ENCODE assay signal across 26 mouse cellular contexts in genomic region chr7:43625065-43625464, GRCm38 (mm10). TPM values are rescaled to one million over a fixed set of nuclear protein-coding genes. Genes with fewer than 3 reads are reported as not detected.
A peak's percentile ranks its signal among the peaks of the same experiment; 100 is the strongest.
DNase-seq lines count a peak whose midpoint lies in the region; ATAC-seq and TF ChIP-seq lines count a peak whose summit lies in the region.
"Had no signal": no experiment of that assay in that cellular context is flagged by ENCODE, and none has a peak within 500 bp of the region (broad histone marks: within the 10 kb centered on the region; RNA-seq: fewer than 3 reads in every experiment).

No protein-coding gene starts in this region.

- in situ Hi-C loops in CH12.LX (cut with MboI; ENCODE audit: low pct_ligation_motif_present, low pct_unique_long_range_greater_than_20kb, low sequenced_read_pairs) (no loop called here), ES-E14 (cut with MboI; ENCODE audit: low sequenced_read_pairs in 2 of 2, unreplicated experiment in 2 of 2) (no loop called here)

- TF ChIP-seq POLR2A in CH12.LX (IDR thresholded peaks at IDR 0.05; ENCODE audit: low read depth, low read length) = no peak

- no peak for TF ChIP-seq EP300 in CH12.LX (IDR thresholded peaks at IDR 0.05; ENCODE audit: low read length)

- no peak overlapping the region for H3K4me3 ChIP-seq in kidney, embryonic 14.5 days (ENCODE audit: low read length)
- H3K4me3 ChIP-seq in midbrain, embryonic 12.5 days = no peak overlapping the region
- no peak overlapping the region for H3K4me3 ChIP-seq in midbrain, embryonic 16.5 days (ENCODE audit: low read depth, low read length)
- H3K4me3 ChIP-seq in CH12.LX (replicated peaks in 1 of 3; ENCODE audit: low read depth in 2 of 3, low read length in 2 of 3, poor library complexity in 1 of 3) = no peak overlapping the region
- no peak overlapping the region for H3K4me3 ChIP-seq in ES-E14 (ENCODE audit: insufficient read depth in 1 of 2, low read depth in 1 of 2, low read length in 2 of 2, poor library complexity in 1 of 2, severe bottlenecking in 1 of 2)
- H3K4me3 ChIP-seq: embryonic facial prominence, embryonic 12.5 days; forebrain, embryonic 12.5 days; heart, embryonic 12.5 days; hindbrain, embryonic 13.5 days had no signal

- no peaks in the 10 kb centered on the region for H3K36me3 ChIP-seq in kidney, embryonic 14.5 days (ENCODE audit: control insufficient read depth, insufficient read depth, low read length)
- H3K36me3 ChIP-seq in midbrain, embryonic 12.5 days = no peaks in the 10 kb centered on the region
- H3K36me3 ChIP-seq in midbrain, embryonic 16.5 days (ENCODE audit: control insufficient read depth, insufficient read depth, low read length) = no peaks in the 10 kb centered on the region
- H3K36me3 ChIP-seq in CH12.LX (replicated peaks in 1 of 2; ENCODE audit: control insufficient read depth in 1 of 2, insufficient read depth in 1 of 2, low read length in 1 of 2) (no peaks in the 10 kb centered on the region), ES-E14 (ENCODE audit: control insufficient read depth, insufficient read depth, low read length, poor library complexity, severe bottlenecking) (no peaks in the 10 kb centered on the region)
- H3K36me3 ChIP-seq: embryonic facial prominence, embryonic 12.5 days; forebrain, embryonic 12.5 days; heart, embryonic 12.5 days; hindbrain, embryonic 13.5 days had no signal

- H3K27ac ChIP-seq in kidney, embryonic 14.5 days (ENCODE audit: low read depth, low read length) = no peak overlapping the region
- H3K27ac ChIP-seq in midbrain, embryonic 12.5 days (replicated peaks) = no peak overlapping the region
- H3K27ac ChIP-seq in midbrain, embryonic 16.5 days (ENCODE audit: low read length) = no peak overlapping the region
- H3K27ac ChIP-seq in CH12.LX (ENCODE audit: insufficient read depth, low read depth) (no peak overlapping the region), ES-E14 (ENCODE audit: insufficient read depth, low read depth, low read length, poor library complexity, severe bottlenecking) (no peak overlapping the region)
- H3K27ac ChIP-seq: embryonic facial prominence, embryonic 12.5 days; forebrain, embryonic 12.5 days; hindbrain, embryonic 13.5 days had no signal

- no peaks in the 10 kb centered on the region for H3K4me1 ChIP-seq in kidney, embryonic 14.5 days (ENCODE audit: control insufficient read depth, insufficient read depth, low read length)
- 0 out of 2 replicates have a peak, but pooled peaks cover 6% of the 10 kb centered on the region for H3K4me1 ChIP-seq in midbrain, embryonic 12.5 days
- H3K4me1 ChIP-seq in midbrain, embryonic 16.5 days (ENCODE audit: control insufficient read depth, insufficient read depth, low read length) = peaks cover 3% of the 10 kb centered on the region; the same call in 1 of the 2 replicates
- peaks cover 10 to 19% of the 10 kb centered on the region in 2 experiments for H3K4me1 ChIP-seq in CH12.LX (ENCODE audit: control insufficient read depth in 1 of 2, insufficient read depth in 2 of 2)
- H3K4me1 ChIP-seq in ES-E14 (ENCODE audit: control insufficient read depth in 2 of 2, insufficient read depth in 2 of 2, low read length in 2 of 2, poor library complexity in 1 of 2) = peaks cover 0 to 3% of the 10 kb centered on the region in 2 experiments; a peak in 2 of 4 replicates
- H3K4me1 ChIP-seq: embryonic facial prominence, embryonic 12.5 days; forebrain, embryonic 12.5 days; heart, embryonic 12.5 days; hindbrain, embryonic 13.5 days had no signal

- no peak for DNase-seq in kidney, adult 9 months
- DNase-seq in CH12.LX (ENCODE audit: extremely low read depth) (peak; percentile 27), ES-E14 (ENCODE audit: low read depth, low spot score) (no peak)
- DNase-seq in cerebellum, adult 9-10 months = no peak
- DNase-seq: B cell, adult 2 months; cerebellum, adult 2 months; cerebellum, postnatal 14 days; gastrocnemius, postnatal 10 days; heart, postnatal 36 days had no signal

- no peak for TF ChIP-seq CTCF in CH12.LX (conservative IDR thresholded peaks at IDR 0.05 in 1 of 2, IDR thresholded peaks at IDR 0.05 in 1 of 2; ENCODE audit: low read depth in 2 of 2, low read length in 2 of 2)

- TF ChIP-seq RAD21 in CH12.LX (IDR thresholded peaks at IDR 0.05; ENCODE audit: low read depth, low read length) = no peak

- H3K27me3 ChIP-seq in kidney, embryonic 14.5 days (ENCODE audit: control insufficient read depth, insufficient read depth, low read length) = no peaks in the 10 kb centered on the region; the same call in 1 of the 2 replicates
- H3K27me3 ChIP-seq in midbrain, embryonic 12.5 days = no peaks in the 10 kb centered on the region
- H3K27me3 ChIP-seq in midbrain, embryonic 16.5 days (ENCODE audit: control insufficient read depth, insufficient read depth, low read depth, low read length) = no peaks in the 10 kb centered on the region
- H3K27me3 ChIP-seq in CH12.LX (replicated peaks) = no peaks in the 10 kb centered on the region
- H3K27me3 ChIP-seq: embryonic facial prominence, embryonic 12.5 days; forebrain, embryonic 12.5 days; heart, embryonic 12.5 days; hindbrain, embryonic 13.5 days had no signal

- H3K9ac ChIP-seq in kidney, embryonic 14.5 days (ENCODE audit: low read depth, low read length) = no peak overlapping the region
- no peak overlapping the region for H3K9ac ChIP-seq in midbrain, embryonic 12.5 days (replicated peaks)
- no peak overlapping the region for H3K9ac ChIP-seq in midbrain, embryonic 16.5 days (ENCODE audit: low read depth, low read length)
- H3K9ac ChIP-seq in CH12.LX (ENCODE audit: insufficient read depth, low read depth) (no peak overlapping the region), ES-E14 (ENCODE audit: insufficient read depth, low read depth, low read length, poor library complexity, severe bottlenecking) (0 out of 2 replicates have a peak overlapping the region, but pooled peaks have one; percentile 19)
- H3K9ac ChIP-seq: embryonic facial prominence, embryonic 12.5 days; forebrain, embryonic 12.5 days; heart, embryonic 12.5 days; hindbrain, embryonic 13.5 days had no signal

- dilution Hi-C loops in CH12.LX (cut with MboI; ENCODE audit: extremely low pct_ligation_motif_present, extremely low pct_unique_long_range_greater_than_20kb, low sequenced_read_pairs) = no loop called here

- H3K79me2 ChIP-seq in CH12.LX (replicated peaks; ENCODE audit: control insufficient read depth, extremely low read depth, insufficient read depth, poor library complexity, severe bottlenecking) = no peaks in the 10 kb centered on the region

- H3K4me2 ChIP-seq in kidney, embryonic 14.5 days (replicated peaks; ENCODE audit: low read depth, low read length) = no peak overlapping the region
- no peak overlapping the region for H3K4me2 ChIP-seq in midbrain, embryonic 12.5 days (replicated peaks)
- no peak overlapping the region for H3K4me2 ChIP-seq in midbrain, embryonic 16.5 days (ENCODE audit: low read length)
- H3K4me2 ChIP-seq in CH12.LX (ENCODE audit: insufficient read depth, low read depth, poor library complexity, severe bottlenecking) = no peak overlapping the region
- H3K4me2 ChIP-seq: embryonic facial prominence, embryonic 12.5 days; forebrain, embryonic 12.5 days; heart, embryonic 12.5 days had no signal

- 68% methylated on average over 3 of the region's 3 CpGs for WGBS in kidney, embryonic 14.5 days
- 39% methylated on average over 3 of the region's 3 CpGs for WGBS in midbrain, embryonic 12.5 days
- WGBS in midbrain, embryonic 16.5 days = 53% methylated on average over 2 of the region's 3 CpGs

- ATAC-seq in kidney, embryonic 14.5 days (ENCODE audit: low FRiP score, low TSS enrichment) = peak; percentile 28; the same call in 1 of the 2 replicates
- ATAC-seq in midbrain, embryonic 12.5 days (ENCODE audit: low FRiP score, low read depth) = peak; percentile 60; the same call in 1 of the 2 replicates
- ATAC-seq in midbrain, embryonic 16.5 days = no peak
- ATAC-seq: CD4-positive, CD25-positive, alpha-beta regulatory T cell, adult 4 months; forebrain, embryonic 16.5 days; intestine, embryonic 16.5 days had no signal

- H3K9me3 ChIP-seq in kidney, embryonic 14.5 days (ENCODE audit: control insufficient read depth, low read length) = no peaks in the 10 kb centered on the region
- H3K9me3 ChIP-seq in midbrain, embryonic 12.5 days = no peaks in the 10 kb centered on the region
- no peaks in the 10 kb centered on the region for H3K9me3 ChIP-seq in midbrain, embryonic 16.5 days (replicated peaks; ENCODE audit: control insufficient read depth, low read length, poor library complexity, severe bottlenecking)
- H3K9me3 ChIP-seq in CH12.LX (replicated peaks; ENCODE audit: low read length) = no peaks in the 10 kb centered on the region
- H3K9me3 ChIP-seq in ES-E14 (ENCODE audit: control insufficient read depth, insufficient read depth, low read depth, low read length) = no peaks in the 10 kb centered on the region
- H3K9me3 ChIP-seq: embryonic facial prominence, embryonic 12.5 days; forebrain, embryonic 12.5 days; heart, embryonic 12.5 days; hindbrain, embryonic 13.5 days had no signal

RNA-seq across cellular contexts. Expression of gene Ceacam18, which starts 9.4 kb away (rescaled TPM):
- polyA plus RNA-seq in kidney, embryonic 14.5 days (2014; fragmentation: Nextera tagmentation; extraction: Ambion mirVana) = not detected in 2 replicates
- not detected in 2 replicates for polyA plus RNA-seq in midbrain, embryonic 12.5 days (2016; fragmentation: Nextera tagmentation; extraction: Ambion mirVana)
- polyA plus RNA-seq in midbrain, embryonic 16.5 days (2015; fragmentation: Nextera tagmentation; extraction: Ambion mirVana) = 0.10 and 0.21 TPM in 2 replicates
- total RNA-seq in CH12.LX (2012; rRNA removed) (not detected in 2 replicates), CH12.LX (2014; rRNA removed) (not detected in 2 replicates), ES-E14 (2012; rRNA removed) (0.11 TPM in 1 of 2 replicates, not detected in the other)
- not detected in 2 replicates for polyA plus RNA-seq in CH12.LX (2012; ENCODE audit: insufficient read length, low read depth)
- total RNA-seq: adrenal gland, adult 2 months; adrenal gland, postnatal 36 days; common myeloid progenitor, adult 5-6 weeks; gastrocnemius, postnatal 10 days; gastrocnemius, postnatal 4 days; heart, adult 8-10 months; heart, postnatal 36 days had no signal
- polyA plus RNA-seq: adrenal gland, adult 2 months; CD4-positive, CD25-positive, alpha-beta regulatory T cell, adult 4 months; embryonic facial prominence, embryonic 12.5 days; forebrain, embryonic 12.5 days; forebrain, embryonic 16.5 days; frontal cortex, adult 2 months; heart, embryonic 12.5 days; hindbrain, embryonic 13.5 days had no signal

RNA-seq across cellular contexts. Expression of gene Zfp819, which starts 18.1 kb away (rescaled TPM):
- polyA plus RNA-seq in kidney, embryonic 14.5 days (2014; fragmentation: Nextera tagmentation; extraction: Ambion mirVana) = 0.19 and 0.23 TPM in 2 replicates
- polyA plus RNA-seq in midbrain, embryonic 12.5 days (2016; fragmentation: Nextera tagmentation; extraction: Ambion mirVana) = 0.24 and 0.58 TPM in 2 replicates
- polyA plus RNA-seq in midbrain, embryonic 16.5 days (2015; fragmentation: Nextera tagmentation; extraction: Ambion mirVana) = 0.40 and 0.55 TPM in 2 replicates
- total RNA-seq in CH12.LX (2012; rRNA removed) = not detected in 2 replicates
- total RNA-seq in CH12.LX (2014; rRNA removed) = not detected in 2 replicates
- not detected in 2 replicates for polyA plus RNA-seq in CH12.LX (2012; ENCODE audit: insufficient read length, low read depth)
- total RNA-seq in ES-E14 (2012; rRNA removed) = 13.0 and 17.7 TPM in 2 replicates
- total RNA-seq: adrenal gland, adult 2 months; gastrocnemius, postnatal 10 days; gastrocnemius, postnatal 4 days; heart, adult 8-10 months; heart, postnatal 36 days had no signal
- polyA plus RNA-seq: adrenal gland, adult 2 months; CD4-positive, CD25-positive, alpha-beta regulatory T cell, adult 4 months; heart, embryonic 12.5 days; heart, embryonic 16.5 days; intestine, embryonic 16.5 days had no signal

RNA-seq across cellular contexts. Expression of gene Siglece, which starts 34.9 kb away (rescaled TPM):
- polyA plus RNA-seq in kidney, embryonic 14.5 days (2014; fragmentation: Nextera tagmentation; extraction: Ambion mirVana) = 0.39 and 0.95 TPM in 2 replicates
- polyA plus RNA-seq in midbrain, embryonic 12.5 days (2016; fragmentation: Nextera tagmentation; extraction: Ambion mirVana) = 0.24 TPM in 2 replicates
- 0.16 and 0.32 TPM in 2 replicates for polyA plus RNA-seq in midbrain, embryonic 16.5 days (2015; fragmentation: Nextera tagmentation; extraction: Ambion mirVana)
- total RNA-seq in CH12.LX (2012; rRNA removed) (not detected in 2 replicates), CH12.LX (2014; rRNA removed) (0.14 TPM in 1 of 2 replicates, not detected in the other), ES-E14 (2012; rRNA removed) (not detected in 2 replicates)
- polyA plus RNA-seq in CH12.LX (2012; ENCODE audit: insufficient read length, low read depth) = 0.14 and 0.23 TPM in 2 replicates

RNA-seq across cellular contexts. Expression of gene Zfp719, which starts 45.7 kb away (rescaled TPM):
- polyA plus RNA-seq in kidney, embryonic 14.5 days (2014; fragmentation: Nextera tagmentation; extraction: Ambion mirVana) = 9.9 and 14.1 TPM in 2 replicates
- polyA plus RNA-seq in midbrain, embryonic 12.5 days (2016; fragmentation: Nextera tagmentation; extraction: Ambion mirVana) = 17.8 and 17.9 TPM in 2 replicates
- 15.6 and 17.1 TPM in 2 replicates for polyA plus RNA-seq in midbrain, embryonic 16.5 days (2015; fragmentation: Nextera tagmentation; extraction: Ambion mirVana)
- total RNA-seq in CH12.LX (2012; rRNA removed) = 5.8 and 6.6 TPM in 2 replicates
- total RNA-seq in CH12.LX (2014; rRNA removed) = 8.6 and 9.8 TPM in 2 replicates
- polyA plus RNA-seq in CH12.LX (2012; ENCODE audit: insufficient read length, low read depth) = 3.5 and 5.8 TPM in 2 replicates
- 9.2 and 9.9 TPM in 2 replicates for total RNA-seq in ES-E14 (2012; rRNA removed)

RNA-seq across cellular contexts. Expression of gene Ctu1, which starts 46.8 kb away (rescaled TPM):
- 11.4 and 12.6 TPM in 2 replicates for polyA plus RNA-seq in kidney, embryonic 14.5 days (2014; fragmentation: Nextera tagmentation; extraction: Ambion mirVana)
- 17.6 and 17.9 TPM in 2 replicates for polyA plus RNA-seq in midbrain, embryonic 12.5 days (2016; fragmentation: Nextera tagmentation; extraction: Ambion mirVana)
- polyA plus RNA-seq in midbrain, embryonic 16.5 days (2015; fragmentation: Nextera tagmentation; extraction: Ambion mirVana) = 26.4 and 27.8 TPM in 2 replicates
- total RNA-seq in CH12.LX (2012; rRNA removed) (6.9 and 7.8 TPM in 2 replicates), CH12.LX (2014; rRNA removed) (7.2 TPM in 2 replicates), ES-E14 (2012; rRNA removed) (9.6 and 10.0 TPM in 2 replicates)
- 5.3 and 5.5 TPM in 2 replicates for polyA plus RNA-seq in CH12.LX (2012; ENCODE audit: insufficient read length, low read depth)
